In the genomic region with DNA sequence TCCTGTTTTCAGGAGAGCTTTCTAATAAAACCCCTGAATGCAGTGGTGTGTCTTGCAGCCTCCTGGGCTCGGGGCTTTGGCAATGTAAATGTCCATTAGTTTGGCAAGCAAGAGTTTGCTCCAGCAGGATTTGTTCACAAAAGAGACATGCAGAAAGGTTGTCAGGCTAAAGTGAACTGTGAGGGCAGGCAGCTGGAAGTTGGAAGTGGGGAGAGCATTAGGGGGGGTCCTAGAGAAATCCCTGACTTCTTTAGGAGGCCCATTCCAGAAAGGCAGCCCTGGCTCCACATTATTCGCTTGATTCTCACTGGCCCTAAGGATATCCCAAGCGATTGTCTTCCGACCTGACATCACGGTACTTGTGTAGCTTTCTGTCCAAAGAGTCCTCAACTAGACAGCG, we compare ENCODE assay signal across 16 mouse cellular contexts.
DNase-seq lines count a peak whose midpoint lies in the region; ATAC-seq and TF ChIP-seq lines count a peak whose summit lies in the region.
"Had no signal": no experiment of that assay in that cellular context is flagged by ENCODE, and none has a peak within 500 bp of the region (broad histone marks: within the 10 kb centered on the region; RNA-seq: fewer than 3 reads in every experiment).

No protein-coding gene starts in this region.

- H3K4me3 ChIP-seq in forebrain, embryonic 10.5 days = no peak overlapping the region
- no peak overlapping the region for H3K4me3 ChIP-seq in forebrain, embryonic 12.5 days (replicated peaks)
- no peak overlapping the region for H3K4me3 ChIP-seq in hindbrain, embryonic 10.5 days
- no peak overlapping the region for H3K4me3 ChIP-seq in hindbrain, embryonic 11.5 days (ENCODE audit: low read depth, low read length)
- H3K4me3 ChIP-seq in midbrain, embryonic 11.5 days (ENCODE audit: low read depth, low read length) = no peak overlapping the region
- H3K4me3 ChIP-seq in midbrain, postnatal 0 days (ENCODE audit: low read depth, low read length) = no peak overlapping the region
- H3K4me3 ChIP-seq: heart, adult 2 months; midbrain, embryonic 13.5 days had no signal

- no peaks in the 10 kb centered on the region for H3K9me3 ChIP-seq in forebrain, embryonic 10.5 days
- no peaks in the 10 kb centered on the region for H3K9me3 ChIP-seq in forebrain, embryonic 12.5 days
- no peaks in the 10 kb centered on the region for H3K9me3 ChIP-seq in hindbrain, embryonic 10.5 days
- no peaks in the 10 kb centered on the region for H3K9me3 ChIP-seq in hindbrain, embryonic 11.5 days (ENCODE audit: control insufficient read depth, low read length)
- no peaks in the 10 kb centered on the region for H3K9me3 ChIP-seq in midbrain, embryonic 11.5 days (ENCODE audit: control insufficient read depth, low read length)
- no peaks in the 10 kb centered on the region for H3K9me3 ChIP-seq in midbrain, postnatal 0 days (ENCODE audit: low read length)
- H3K9me3 ChIP-seq: midbrain, embryonic 13.5 days had no signal

- 0 out of 2 replicates have a peak overlapping the region, but pooled peaks have one; percentile 9 for H3K27ac ChIP-seq in forebrain, embryonic 10.5 days
- no peak overlapping the region for H3K27ac ChIP-seq in forebrain, embryonic 12.5 days
- H3K27ac ChIP-seq in hindbrain, embryonic 10.5 days = peak overlapping the region; percentile 60
- no peak overlapping the region for H3K27ac ChIP-seq in hindbrain, embryonic 11.5 days (ENCODE audit: low read depth, low read length)
- H3K27ac ChIP-seq in midbrain, embryonic 11.5 days (ENCODE audit: low read depth, low read length) = no peak overlapping the region
- no peak overlapping the region for H3K27ac ChIP-seq in midbrain, postnatal 0 days (ENCODE audit: low read depth, low read length)
- H3K27ac ChIP-seq: heart, adult 2 months; midbrain, embryonic 13.5 days had no signal

- TF ChIP-seq CTCF in midbrain, postnatal 0 days (IDR thresholded peaks at IDR 0.05) = no peak

- H3K36me3 ChIP-seq in forebrain, embryonic 10.5 days (replicated peaks) = no peaks in the 10 kb centered on the region
- H3K36me3 ChIP-seq in forebrain, embryonic 12.5 days (replicated peaks) = no peaks in the 10 kb centered on the region
- no peaks in the 10 kb centered on the region for H3K36me3 ChIP-seq in hindbrain, embryonic 10.5 days
- H3K36me3 ChIP-seq in hindbrain, embryonic 11.5 days (ENCODE audit: control insufficient read depth, insufficient read depth, low read length) = no peaks in the 10 kb centered on the region
- no peaks in the 10 kb centered on the region for H3K36me3 ChIP-seq in midbrain, embryonic 11.5 days (ENCODE audit: control insufficient read depth, insufficient read depth, low read length)
- no peaks in the 10 kb centered on the region for H3K36me3 ChIP-seq in midbrain, postnatal 0 days (ENCODE audit: insufficient read depth, low read length)
- H3K36me3 ChIP-seq: midbrain, embryonic 13.5 days had no signal

- 61% methylated on average over 6 of the region's 6 CpGs for WGBS in forebrain, embryonic 10.5 days
- WGBS in forebrain, embryonic 12.5 days = 33% methylated on average over 6 of the region's 6 CpGs
- WGBS in hindbrain, embryonic 10.5 days = 62% methylated on average over 6 of the region's 6 CpGs
- 72% methylated on average over 6 of the region's 6 CpGs for WGBS in hindbrain, embryonic 11.5 days
- 56% methylated on average over 6 of the region's 6 CpGs for WGBS in midbrain, embryonic 11.5 days
- WGBS in midbrain, postnatal 0 days = 62% methylated on average over 6 of the region's 6 CpGs

- DNase-seq in forebrain, embryonic 10.5 days (ENCODE audit: extremely low spot score, low spot score) = no peak
- no peak for DNase-seq in hindbrain, embryonic 10.5 days (ENCODE audit: low spot score)
- no peak for DNase-seq in hindbrain, embryonic 11.5 days (ENCODE audit: low spot score)
- DNase-seq in midbrain, embryonic 11.5 days (ENCODE audit: low spot score, missing footprints) = peak; percentile 85
- no peak for DNase-seq in midbrain, postnatal 0 days (ENCODE audit: low spot score)
- peak; percentile 24 for DNase-seq in lung, postnatal 36 days
- no peak for DNase-seq in embryo, embryonic 10.5 days (ENCODE audit: low spot score)
- DNase-seq: cerebellum, postnatal 14 days; heart, adult 2 months; kidney, adult 2 months; kidney, postnatal 36 days; layer of hippocampus, postnatal 36 days; thymus, postnatal 36 days had no signal

- no peak overlapping the region for H3K4me2 ChIP-seq in forebrain, embryonic 12.5 days
- H3K4me2 ChIP-seq in hindbrain, embryonic 11.5 days (replicated peaks; ENCODE audit: low read depth, low read length) = no peak overlapping the region
- no peak overlapping the region for H3K4me2 ChIP-seq in midbrain, embryonic 11.5 days
- no peak overlapping the region for H3K4me2 ChIP-seq in midbrain, postnatal 0 days (ENCODE audit: low read depth, low read length, poor library complexity, severe bottlenecking)
- H3K4me2 ChIP-seq: midbrain, embryonic 13.5 days had no signal

- peaks cover 29% of the 10 kb centered on the region for H3K4me1 ChIP-seq in forebrain, embryonic 10.5 days
- H3K4me1 ChIP-seq in forebrain, embryonic 12.5 days = peaks cover 21% of the 10 kb centered on the region
- H3K4me1 ChIP-seq in hindbrain, embryonic 10.5 days (replicated peaks) = peaks cover 24% of the 10 kb centered on the region
- no peaks in the 10 kb centered on the region for H3K4me1 ChIP-seq in hindbrain, embryonic 11.5 days (replicated peaks; ENCODE audit: control insufficient read depth, insufficient read depth, low read length)
- H3K4me1 ChIP-seq in midbrain, embryonic 11.5 days (ENCODE audit: control insufficient read depth, insufficient read depth, low read length) = peaks cover 5% of the 10 kb centered on the region; the same call in 1 of the 2 replicates
- H3K4me1 ChIP-seq in midbrain, postnatal 0 days (ENCODE audit: insufficient read depth, low read length) = peaks cover 4% of the 10 kb centered on the region; the same call in 1 of the 2 replicates

- H3K27me3 ChIP-seq in forebrain, embryonic 10.5 days (ENCODE audit: poor library complexity, severe bottlenecking) = peaks cover 77% of the 10 kb centered on the region
- H3K27me3 ChIP-seq in forebrain, embryonic 12.5 days = peaks cover 62% of the 10 kb centered on the region
- peaks cover 19% of the 10 kb centered on the region for H3K27me3 ChIP-seq in hindbrain, embryonic 10.5 days (ENCODE audit: insufficient read depth, poor library complexity, severe bottlenecking)
- H3K27me3 ChIP-seq in hindbrain, embryonic 11.5 days (ENCODE audit: control insufficient read depth, insufficient read depth, low read length) = no peaks in the 10 kb centered on the region
- 0 out of 2 replicates have a peak, but pooled peaks cover 2% of the 10 kb centered on the region for H3K27me3 ChIP-seq in midbrain, embryonic 11.5 days (ENCODE audit: control insufficient read depth, insufficient read depth, low read length)
- no peaks in the 10 kb centered on the region for H3K27me3 ChIP-seq in midbrain, postnatal 0 days (ENCODE audit: insufficient read depth, low read length)

- ATAC-seq in forebrain, embryonic 12.5 days (ENCODE audit: low FRiP score) = no peak
- ATAC-seq in hindbrain, embryonic 11.5 days (ENCODE audit: low FRiP score) = no peak
- ATAC-seq in midbrain, embryonic 11.5 days (ENCODE audit: low FRiP score) = no peak
- ATAC-seq in midbrain, postnatal 0 days (ENCODE audit: low FRiP score) = no peak
- ATAC-seq: activated CD4-positive, CD25-positive, alpha-beta regulatory T cell, adult 4 months; midbrain, embryonic 13.5 days had no signal

- H3K9ac ChIP-seq in forebrain, embryonic 12.5 days = no peak overlapping the region
- no peak overlapping the region for H3K9ac ChIP-seq in hindbrain, embryonic 11.5 days (ENCODE audit: low read depth, low read length)
- H3K9ac ChIP-seq in midbrain, embryonic 11.5 days (ENCODE audit: low read length) = no peak overlapping the region
- no peak overlapping the region for H3K9ac ChIP-seq in midbrain, postnatal 0 days (replicated peaks; ENCODE audit: low read length, poor library complexity, severe bottlenecking)
- H3K9ac ChIP-seq: midbrain, embryonic 13.5 days had no signal

Comparison
In these comparisons a context has a peak if more than half of its experiments do, and no peak if none do; other contexts are left out.
1. DNase-seq: peak in midbrain, embryonic 11.5 days (single experiment) and lung, postnatal 36 days (single experiment); none in forebrain, embryonic 10.5 days (single experiment), hindbrain, embryonic 10.5 days (single experiment), hindbrain, embryonic 11.5 days (single experiment), midbrain, postnatal 0 days (single experiment) and embryo, embryonic 10.5 days (single experiment).
2. H3K27ac ChIP-seq: peak in forebrain, embryonic 10.5 days (single experiment) and hindbrain, embryonic 10.5 days (single experiment); none in forebrain, embryonic 12.5 days (single experiment), hindbrain, embryonic 11.5 days (single experiment), midbrain, embryonic 11.5 days (single experiment) and midbrain, postnatal 0 days (single experiment).